Comparison of ENCODE assay signal across 18 mouse cellular contexts in genomic region chr2:69952849-69953248, GRCm38 (mm10). TPM values are rescaled to one million over a fixed set of nuclear protein-coding genes. Genes with fewer than 3 reads are reported as not detected.
DNase-seq lines count a peak whose midpoint lies in the region; ATAC-seq and TF ChIP-seq lines count a peak whose summit lies in the region.
"Had no signal": no experiment of that assay in that cellular context is flagged by ENCODE, and none has a peak within 500 bp of the region (broad histone marks: within the 10 kb centered on the region; RNA-seq: fewer than 3 reads in every experiment).

No protein-coding gene starts in this region.

- DNase-seq in heart, adult 11 months: peak; percentile 77
- no peak for DNase-seq in heart, postnatal 14 days
- DNase-seq in CH12.LX (ENCODE audit: extremely low read depth): peak; percentile 39
- peak; percentile 33 for DNase-seq in brain, adult 2 months (ENCODE audit: low read depth, low spot score)
- DNase-seq in forelimb bud, embryonic 11.5 days (ENCODE audit: low read depth, low spot score): peak; percentile 23
- DNase-seq in adrenal gland, postnatal 4 days (ENCODE audit: low spot score in 2 of 2): no peak
- DNase-seq: adrenal gland, adult 8-10 months; cerebellum, adult 2 months; cerebellum, postnatal 10 days; gastrocnemius, postnatal 36 days; heart, adult 18-20 months; heart, postnatal 10 days; kidney, adult 8-10 months had no signal

- in situ Hi-C loops in CH12.LX (cut with MboI; ENCODE audit: low pct_ligation_motif_present, low pct_unique_long_range_greater_than_20kb, low sequenced_read_pairs): no loop called here

- no peaks in the 10 kb centered on the region for H3K27me3 ChIP-seq in CH12.LX (replicated peaks)

- H3K4me2 ChIP-seq in CH12.LX (ENCODE audit: insufficient read depth, low read depth, poor library complexity, severe bottlenecking): no peak overlapping the region
- H3K4me2 ChIP-seq: hindbrain, embryonic 14.5 days had no signal

- H3K79me2 ChIP-seq in CH12.LX (replicated peaks; ENCODE audit: control insufficient read depth, extremely low read depth, insufficient read depth, poor library complexity, severe bottlenecking): no peaks in the 10 kb centered on the region; the same call in 1 of the 2 replicates

- TF ChIP-seq RAD21 in CH12.LX (IDR thresholded peaks at IDR 0.05; ENCODE audit: low read depth, low read length): no peak

- no peak for TF ChIP-seq EP300 in CH12.LX (IDR thresholded peaks at IDR 0.05; ENCODE audit: low read length)

- intact Hi-C loops in heart, postnatal 14 days (cut with DNase I): loop anchor here (5.0 to 10.0 kb wide), 2 partner anchors 151 to 318 kb away; no protein-coding TSS in a partner anchor

- no peak overlapping the region for H3K4me3 ChIP-seq in CH12.LX (replicated peaks in 1 of 3; ENCODE audit: low read depth in 2 of 3, low read length in 2 of 3, poor library complexity in 1 of 3)
- H3K4me3 ChIP-seq: heart, embryonic 10.5 days had no signal

- H3K27ac ChIP-seq in CH12.LX (ENCODE audit: insufficient read depth, low read depth): no peak overlapping the region
- H3K27ac ChIP-seq: heart, embryonic 10.5 days; hindbrain, embryonic 14.5 days had no signal

- H3K36me3 ChIP-seq in CH12.LX (replicated peaks in 1 of 2; ENCODE audit: control insufficient read depth in 1 of 2, insufficient read depth in 1 of 2, low read length in 1 of 2): peaks cover 22 to 53% of the 10 kb centered on the region in 2 experiments

- no peak for ATAC-seq in cerebellum, adult (ENCODE audit: insufficient number of reproducible peaks, low FRiP score, low TSS enrichment)
- ATAC-seq: forebrain, embryonic 16.5 days; intestine, embryonic 16.5 days had no signal

- TF ChIP-seq POLR2A in CH12.LX (IDR thresholded peaks at IDR 0.05; ENCODE audit: low read depth, low read length): no peak

- TF ChIP-seq CTCF in CH12.LX (conservative IDR thresholded peaks at IDR 0.05 in 1 of 2, IDR thresholded peaks at IDR 0.05 in 1 of 2; ENCODE audit: low read depth in 2 of 2, low read length in 2 of 2): no peak

- no peaks in the 10 kb centered on the region for H3K9me3 ChIP-seq in CH12.LX (replicated peaks; ENCODE audit: low read length)
- H3K9me3 ChIP-seq: heart, embryonic 10.5 days had no signal

- peaks cover 0 to 14% of the 10 kb centered on the region in 2 experiments; a peak in 2 of 4 replicates for H3K4me1 ChIP-seq in CH12.LX (ENCODE audit: control insufficient read depth in 1 of 2, insufficient read depth in 2 of 2)
- H3K4me1 ChIP-seq: heart, embryonic 10.5 days had no signal

- dilution Hi-C loops in CH12.LX (cut with MboI; ENCODE audit: extremely low pct_ligation_motif_present, extremely low pct_unique_long_range_greater_than_20kb, low sequenced_read_pairs): no loop called here

- H3K9ac ChIP-seq in CH12.LX (ENCODE audit: insufficient read depth, low read depth): no peak overlapping the region
- H3K9ac ChIP-seq: hindbrain, embryonic 14.5 days had no signal

TF ChIP-seq in CH12.LX, 34 proteins besides CTCF, POLR2A, EP300 and RAD21:
- TF ChIP-seq MAX (IDR thresholded peaks at IDR 0.05; ENCODE audit: low read length) (no peak), MAFK (IDR thresholded peaks at IDR 0.05; ENCODE audit: insufficient replicate concordance, low read length) (no peak), CHD1 (IDR thresholded peaks at IDR 0.05; ENCODE audit: low read depth, low read length) (no peak), JUND (conservative IDR thresholded peaks at IDR 0.05; ENCODE audit: low read depth, low read length) (no peak), NELFE (IDR thresholded peaks at IDR 0.05; ENCODE audit: low read depth, low read length) (no peak), UBTF (IDR thresholded peaks at IDR 0.05; ENCODE audit: low read depth, low read length) (no peak), E2F4 (IDR thresholded peaks at IDR 0.05; ENCODE audit: insufficient replicate concordance, low read depth, low read length) (no peak)

RNA-seq across cellular contexts. Expression of gene Ubr3, which starts 55.8 kb away (rescaled TPM):
- 100 to 1,000 TPM; 110 to 118 TPM for total RNA-seq in heart, postnatal 14 days (2021)
- 16.0 and 18.3 TPM in 2 replicates for total RNA-seq in CH12.LX (2012; rRNA removed)
- 17.9 and 21.4 TPM in 2 replicates for total RNA-seq in CH12.LX (2014; rRNA removed)
- polyA plus RNA-seq in CH12.LX (2012; ENCODE audit: insufficient read length, low read depth): 26.1 and 35.8 TPM in 2 replicates
- 10 to 100 TPM; 72.6 to 78.7 TPM for total RNA-seq in adrenal gland, postnatal 4 days (2021)

Comparison
In these comparisons a context has a peak if more than half of its experiments do, and no peak if none do; other contexts are left out.
1. DNase-seq: peak in heart, adult 11 months (single experiment), CH12.LX (single experiment), brain, adult 2 months (single experiment) and forelimb bud, embryonic 11.5 days (single experiment); none in heart, postnatal 14 days (0 of 2) and adrenal gland, postnatal 4 days (0 of 2).